Mouse (Mus musculus) R1 (cell line): ENCODE measurements around the gene Eif2b3.

Source experiments
- DNase-seq: peaks from one replicate; pipeline ENCODE4 v3.0.0-alpha.2; 2018; ENCODE audit warnings: low read depth, low spot score

The Eif2b3 gene

GRCm38 (mm10) chr4:117019206-117020134, at the start of gene Eif2b3:
Gene Eif2b3, plus strand, starts transcription at chr4:117019402.
- peak; percentile 96 for DNase-seq

- DNase-seq: no peak
Measured at GRCm38 (mm10) chr4:116976503-116976902, 42.7 kb upstream of the Eif2b3 start.

- no peak for DNase-seq
Measured at GRCm38 (mm10) chr4:116985681-116986080, 33.5 kb upstream of the Eif2b3 start.

- peak; percentile 91 for DNase-seq
Measured at GRCm38 (mm10) chr4:116986400-116987121, 32.6 kb upstream of the Eif2b3 start.

- DNase-seq: no peak
Measured at GRCm38 (mm10) chr4:116987122-116987456, 32.1 kb upstream of the Eif2b3 start.

GRCm38 (mm10) chr4:116989731-116990130, 29.5 kb upstream of the Eif2b3 start:
- peak; percentile 65 for DNase-seq

GRCm38 (mm10) chr4:116991366-116991765, 27.8 kb upstream of the Eif2b3 start:
- DNase-seq: peak; percentile 77

- peak; percentile 96 for DNase-seq
Measured at GRCm38 (mm10) chr4:116993672-116994621, 25.3 kb upstream of the Eif2b3 start, which contains the start of gene Urod. Gene Urod, minus strand, starts transcription at chr4:116994413.

- DNase-seq: peak; percentile 82
Measured at GRCm38 (mm10) chr4:116995131-116995797, 23.9 kb upstream of the Eif2b3 start, which contains the start of gene Hectd3. Gene Hectd3, plus strand, starts transcription at chr4:116995317.

GRCm38 (mm10) chr4:116995798-116996135, 23.4 kb upstream of the Eif2b3 start:
- peak; percentile 81 for DNase-seq

- no peak for DNase-seq
Measured at GRCm38 (mm10) chr4:116999513-117000154, 19.6 kb upstream of the Eif2b3 start.

- no peak for DNase-seq
Measured at GRCm38 (mm10) chr4:117001957-117002356, 17.2 kb upstream of the Eif2b3 start.

GRCm38 (mm10) chr4:117002543-117003521, 16.4 kb upstream of the Eif2b3 start:
- DNase-seq: peak; percentile 99

- no peak for DNase-seq
Measured at GRCm38 (mm10) chr4:117004649-117005048, 14.6 kb upstream of the Eif2b3 start.

- DNase-seq: peak; percentile 77
Measured at GRCm38 (mm10) chr4:117005611-117006400, 13.4 kb upstream of the Eif2b3 start.

- DNase-seq: no peak
Measured at GRCm38 (mm10) chr4:117007058-117007457, 12.1 kb upstream of the Eif2b3 start.

GRCm38 (mm10) chr4:117010231-117010630, 9.0 kb upstream of the Eif2b3 start:
- no peak for DNase-seq

- peak; percentile 64 for DNase-seq
Measured at GRCm38 (mm10) chr4:117013596-117013995, 5.6 kb upstream of the Eif2b3 start.
